Mouse (Mus musculus) embryonic facial prominence, embryonic 14.5 days (tissue): ENCODE data around the gene Fbrs. TPM values are rescaled to one million over a fixed set of nuclear protein-coding genes. Genes with fewer than 3 reads are reported as not detected.
"Not testable (repeated sequence)": the region's sequence is repeated elsewhere in the genome, so short reads cannot be mapped to it uniquely, and the experiment has no call there.

ENCODE experiments used
- ATAC-seq: fragments of 200-750 bp; cut with Nextera tagmentation; 2 replicates; pipeline ENCODE4 v1.8.0; 2017; ENCODE audit warnings: low read depth, moderate number of reproducible peaks, moderate TSS enrichment
- DNase-seq: peaks from one replicate; pipeline ENCODE4 v3.0.0-alpha.2; 2015; ENCODE audit warnings: low spot score
- H3K27ac ChIP-seq: fragments of 300-500 bp; sonication (generic); replicated peaks from 2 replicates; pipeline ENCODE4 v1.5.1; 2014; ENCODE audit warnings: low read depth, mild to moderate bottlenecking, low read length, moderate library complexity
- H3K27me3 ChIP-seq: fragments of 300-500 bp; sonication (generic); replicated peaks from 2 replicates; pipeline ENCODE4 v1.6.1; 2014; ENCODE audit warnings: low read length; ENCODE audit not compliant: control insufficient read depth, insufficient read depth
- H3K36me3 ChIP-seq: fragments of 300-500 bp; sonication (generic); 2 replicates; pipeline ENCODE4 v1.6.1; 2014; ENCODE audit warnings: low read length, mixed read lengths; ENCODE audit not compliant: control insufficient read depth, insufficient read depth
- H3K4me1 ChIP-seq: fragments of 300-500 bp; sonication (generic); 2 replicates; pipeline ENCODE4 v1.6.1; 2014; ENCODE audit warnings: antibody characterized with exemption, low read length; ENCODE audit not compliant: control insufficient read depth, insufficient read depth
- H3K4me2 ChIP-seq: fragments of 300-500 bp; sonication (generic); 2 replicates; pipeline ENCODE4 v1.6.1; 2014; ENCODE audit warnings: low read depth, mild to moderate bottlenecking, low read length, moderate library complexity, mixed read lengths
- H3K4me3 ChIP-seq: fragments of 300-500 bp; sonication (generic); 2 replicates; pipeline ENCODE4 v1.5.1; 2014; ENCODE audit warnings: low read depth, mild to moderate bottlenecking, low read length
- H3K9ac ChIP-seq: fragments of 300-500 bp; sonication (generic); 2 replicates; pipeline ENCODE4 v1.6.1; 2014; ENCODE audit warnings: low read depth, mild to moderate bottlenecking, low read length, moderate library complexity, mixed read lengths
- H3K9me3 ChIP-seq: fragments of 300-500 bp; sonication (generic); 2 replicates; pipeline ENCODE4 v1.6.1; 2016; ENCODE audit warnings: low read length; ENCODE audit not compliant: control insufficient read depth
- WGBS: fragments of 180-500 bp; shearing (Covaris S2); extraction: QIAGEN DNeasy Blood & Tissue Kit; methylation state at CpG from one replicate; pipeline ENCODE4 v1.1.7; 2014; 5-methylcytosine and 5-hydroxymethylcytosine counted together
- polyA plus RNA-seq: library from polyadenylated mRNA; unstranded; fragments of >200 nt; fragmentation: Nextera tagmentation; extraction: Ambion mirVana; gene quantifications from 2 replicates; pipeline ENCODE4 v1.2.1, GENCODE M21; 2014

The Fbrs gene
- polyA plus RNA-seq, 1 experiment from 2014 or later, result 15.0 TPM

DNA sequence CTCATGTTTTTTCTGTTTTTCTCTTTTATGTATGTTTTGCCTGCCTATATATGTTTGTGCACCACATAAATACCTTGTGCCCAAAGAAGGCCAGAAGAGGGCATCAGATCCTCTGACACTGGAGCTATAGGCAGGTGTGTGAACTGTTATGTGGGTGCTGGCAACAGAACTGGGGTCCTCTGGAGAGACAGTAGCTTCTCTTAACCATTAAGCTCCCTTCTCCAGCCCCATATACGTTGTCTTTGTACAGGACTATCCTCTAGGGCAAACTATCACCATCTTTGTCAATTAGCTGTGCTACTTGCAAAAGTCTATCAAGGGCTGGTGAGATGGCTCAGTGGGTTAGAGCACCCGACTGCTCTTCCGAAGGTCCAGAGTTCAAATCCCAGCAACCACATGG is 29.3 kb downstream of the Fbrs start:
- Histone ChIP-seq H3K27me3 (no peaks in the 10 kb centered on the region), H3K4me1 (peaks cover 3% of the 10 kb centered on the region; the same call in 1 of the 2 replicates), H3K9ac (no peak overlapping the region), H3K9me3 (no peaks in the 10 kb centered on the region), H3K27ac (no peak overlapping the region), H3K4me2 (no peak overlapping the region), H3K4me3 (no peak overlapping the region), H3K36me3 (no peaks in the 10 kb centered on the region)
- 96% methylated on average over 3 of the region's 3 CpGs for WGBS
- no peak for DNase-seq
- no peak for ATAC-seq

DNA sequence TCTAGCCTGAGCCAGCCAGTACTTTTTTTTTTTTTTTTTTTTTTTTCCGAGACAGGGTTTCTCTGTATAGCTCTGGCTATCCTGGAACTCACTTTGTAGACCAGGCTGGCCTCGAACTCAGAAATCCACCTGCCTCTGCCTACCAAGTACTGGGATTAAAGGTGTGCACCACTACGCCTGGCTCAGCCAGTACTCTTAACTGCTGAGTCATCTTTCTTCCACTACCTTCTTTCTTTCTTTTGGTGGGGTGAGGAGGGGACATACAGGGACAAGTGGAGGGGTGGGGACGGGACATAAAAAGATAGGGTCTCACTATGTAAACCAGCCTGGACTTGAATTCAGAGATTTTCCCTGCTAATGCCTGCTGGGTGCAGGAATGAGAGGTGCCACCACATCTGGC is 30.8 kb downstream of the Fbrs start:
- not testable (repeated sequence) for H3K4me1 ChIP-seq, H3K9ac ChIP-seq, H3K27me3 ChIP-seq, H3K9me3 ChIP-seq, H3K4me3 ChIP-seq, H3K36me3 ChIP-seq, H3K27ac ChIP-seq, H3K4me2 ChIP-seq, ATAC-seq, DNase-seq
- 88% methylated on average over 3 of the region's 4 CpGs for WGBS

DNA sequence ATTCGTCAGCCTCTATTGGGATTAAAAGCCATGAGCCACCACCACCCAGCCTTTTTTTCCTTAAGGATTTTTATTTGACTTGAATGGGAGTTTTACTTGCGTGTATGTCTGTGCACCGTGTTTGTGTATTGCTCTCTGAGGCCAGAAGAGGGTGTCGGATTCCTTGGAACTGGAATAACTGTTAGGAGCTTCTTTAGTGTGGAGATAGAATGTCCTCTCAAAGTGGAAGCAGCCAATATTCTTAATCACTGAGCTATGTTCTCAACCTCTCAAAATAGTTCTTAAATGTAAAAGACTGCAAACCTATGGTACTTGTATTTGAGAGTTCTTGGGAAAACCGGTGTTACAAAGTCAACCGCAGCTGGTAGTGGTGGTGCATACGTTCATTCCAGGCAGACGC is 32.2 kb downstream of the Fbrs start:
- Histone ChIP-seq H3K36me3 (peaks cover 23% of the 10 kb centered on the region), H3K27me3 (no peaks in the 10 kb centered on the region), H3K27ac (peak overlapping the region; percentile 96), H3K4me2 (peak overlapping the region; percentile 58), H3K9ac (peak overlapping the region; percentile 91), H3K4me1 (peaks cover 3% of the 10 kb centered on the region; the same call in 1 of the 2 replicates), H3K4me3 (peak overlapping the region; percentile 83), H3K9me3 (no peaks in the 10 kb centered on the region)
- WGBS, result 26% methylated on average over 8 of the region's 8 CpGs
- no peak for ATAC-seq
- peak; percentile 50 for DNase-seq

DNA sequence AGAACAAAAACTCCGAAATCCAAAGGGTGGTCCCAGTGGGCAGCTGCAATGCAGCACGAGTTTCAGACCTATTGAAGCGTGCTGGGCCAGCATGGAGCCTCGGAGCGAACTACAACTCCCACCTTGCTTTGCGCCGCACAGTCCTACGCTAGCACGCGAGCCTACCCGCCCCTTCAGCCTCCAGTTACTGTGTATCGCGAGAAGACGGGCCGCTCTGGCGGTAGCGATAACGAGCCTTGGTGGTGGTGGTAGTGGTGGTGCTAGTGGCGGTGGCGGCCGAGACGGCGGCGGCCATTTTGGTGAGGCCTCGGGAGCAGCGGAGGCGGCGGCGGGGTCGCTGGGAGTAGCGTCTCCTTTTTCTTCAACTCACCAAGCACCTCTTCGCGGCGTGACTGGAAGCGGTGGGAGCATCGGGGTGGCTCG is 32.8 kb downstream of the Fbrs start, which contains the start of gene Srcap:
Srcap (plus strand) TSS at position 176 of the 423 bp plus-strand sequence.
- peaks cover 29% of the 10 kb centered on the region for H3K36me3 ChIP-seq
- peak within 1 kb of the TSS; percentile 91 for H3K9ac ChIP-seq
- no peaks in the 10 kb centered on the region for H3K9me3 ChIP-seq
- peak within 1 kb of the TSS; percentile 96 for H3K27ac ChIP-seq
- H3K4me2 ChIP-seq, result peak within 1 kb of the TSS; percentile 58
- DNase-seq (peak; percentile 99), ATAC-seq (peak; percentile 98)
- WGBS, result under 1% methylated on average over 27 of the region's 37 CpGs
- peak within 1 kb of the TSS; percentile 83 for H3K4me3 ChIP-seq
- H3K4me1 ChIP-seq, result peaks cover 3% of the 10 kb centered on the region; the same call in 1 of the 2 replicates
- no peaks in the 10 kb centered on the region for H3K27me3 ChIP-seq

DNA sequence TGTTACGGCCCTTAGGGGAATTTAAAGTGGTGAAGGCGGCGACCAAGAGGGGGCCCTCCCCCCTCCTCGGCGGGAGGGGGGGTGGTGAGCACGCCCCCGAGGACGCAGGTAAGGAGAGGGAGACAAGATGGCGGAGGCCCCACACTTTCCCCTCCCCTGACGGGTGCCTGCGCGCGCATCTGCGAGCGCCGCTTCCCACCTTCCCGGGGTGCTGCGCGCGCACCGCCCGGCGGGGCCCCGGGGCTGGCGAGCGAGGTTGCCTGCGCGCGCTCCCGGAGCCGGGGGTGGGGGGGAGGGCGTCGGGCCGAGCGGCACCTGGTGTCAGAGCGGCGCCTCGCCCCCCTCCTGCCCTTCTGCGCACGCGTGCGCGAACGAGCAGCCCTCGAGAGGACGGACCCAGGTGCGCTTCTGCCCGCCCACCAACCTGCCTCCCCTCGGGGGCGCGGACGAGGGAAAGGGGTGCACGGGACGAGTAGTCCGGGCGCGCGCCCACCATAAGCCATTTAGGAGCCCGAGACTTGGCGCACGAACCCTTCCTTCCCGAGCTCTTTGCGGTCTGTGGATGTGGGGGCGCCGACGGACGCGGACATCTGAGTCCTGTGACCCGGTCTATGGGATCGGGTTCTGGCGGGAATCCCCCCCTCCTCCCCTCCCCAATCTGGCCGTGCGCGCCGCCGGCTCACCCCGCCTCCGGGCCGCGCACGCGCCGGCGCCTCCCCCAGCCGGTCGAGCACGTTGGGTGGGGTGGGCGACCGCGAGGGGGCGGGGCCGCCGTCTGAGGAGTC is 33.4 kb downstream of the Fbrs start:
- Histone ChIP-seq H3K4me3 (peak overlapping the region; percentile 83), H3K27ac (peak overlapping the region; percentile 96), H3K4me1 (peaks cover 3% of the 10 kb centered on the region; the same call in 1 of the 2 replicates), H3K36me3 (peaks cover 35% of the 10 kb centered on the region), H3K27me3 (no peaks in the 10 kb centered on the region), H3K9ac (peak overlapping the region; percentile 91), H3K4me2 (peak overlapping the region; percentile 58), H3K9me3 (no peaks in the 10 kb centered on the region)
- peak; percentile 80 for ATAC-seq
- 0% methylated on average over 27 of the region's 93 CpGs for WGBS
- peak; percentile 95 for DNase-seq

DNA sequence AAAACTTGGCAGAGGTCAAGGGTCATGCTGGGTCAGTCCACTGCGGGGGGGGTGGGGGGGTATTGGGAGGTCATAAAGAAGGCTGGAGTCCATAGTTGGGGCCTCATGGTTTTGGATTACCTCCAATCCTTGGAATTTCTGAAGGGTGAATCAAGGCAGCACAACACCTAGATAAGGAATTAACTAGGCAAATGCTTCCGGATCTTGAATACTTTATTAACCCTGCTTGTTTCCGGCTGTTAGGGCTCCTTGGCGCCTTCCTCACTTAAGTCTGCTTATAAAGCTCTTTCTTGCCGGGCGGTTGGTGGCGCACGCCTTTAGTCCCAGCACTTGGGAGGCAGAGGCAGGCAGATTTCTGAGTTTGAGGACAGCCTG is 34.0 kb downstream of the Fbrs start:
- WGBS, result 47% methylated on average over 8 of the region's 8 CpGs
- H3K4me1 ChIP-seq, result peaks cover 3% of the 10 kb centered on the region; the same call in 1 of the 2 replicates

DNA sequence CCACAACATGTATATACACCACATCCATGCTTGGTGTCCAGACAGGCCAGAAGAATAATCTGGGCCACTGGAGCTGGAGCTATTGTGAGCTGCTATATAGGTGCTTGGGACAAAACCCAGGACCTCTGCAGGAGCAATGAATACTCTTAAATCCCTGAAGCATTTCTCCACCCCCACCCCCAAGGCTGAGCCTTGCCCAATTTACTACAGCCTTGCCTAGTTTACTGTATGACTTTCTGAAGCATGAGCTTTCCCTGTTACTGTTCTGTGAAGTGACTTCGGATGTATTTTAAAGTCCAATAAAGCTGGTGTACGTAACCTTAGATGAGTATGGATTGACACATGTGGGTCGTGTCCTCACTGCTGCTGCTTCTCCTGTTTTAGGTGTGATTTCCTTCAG is 34.8 kb downstream of the Fbrs start:
- DNase-seq (no peak), ATAC-seq (no peak)
- H3K27me3 ChIP-seq, result no peaks in the 10 kb centered on the region
- H3K36me3 ChIP-seq, result peaks cover 48% of the 10 kb centered on the region
- WGBS, result 73% methylated on average over 3 of the region's 3 CpGs
- H3K4me2 ChIP-seq, result peak overlapping the region; percentile 58
- no peaks in the 10 kb centered on the region for H3K9me3 ChIP-seq
- no peak overlapping the region for H3K27ac ChIP-seq
- H3K4me3 ChIP-seq, result peak overlapping the region; percentile 83
- peaks cover 3% of the 10 kb centered on the region; the same call in 1 of the 2 replicates for H3K4me1 ChIP-seq
- H3K9ac ChIP-seq, result no peak overlapping the region

More for the DNA sequence above, 34.0 kb downstream of the Fbrs start:
- DNase-seq (no peak), ATAC-seq (no peak)
- Histone ChIP-seq H3K4me3 (peak overlapping the region; percentile 83), H3K9me3 (no peaks in the 10 kb centered on the region), H3K36me3 (peaks cover 41% of the 10 kb centered on the region), H3K27ac (peak overlapping the region; percentile 96), H3K4me2 (peak overlapping the region; percentile 58), H3K27me3 (no peaks in the 10 kb centered on the region), H3K9ac (peak overlapping the region; percentile 91)

DNA sequence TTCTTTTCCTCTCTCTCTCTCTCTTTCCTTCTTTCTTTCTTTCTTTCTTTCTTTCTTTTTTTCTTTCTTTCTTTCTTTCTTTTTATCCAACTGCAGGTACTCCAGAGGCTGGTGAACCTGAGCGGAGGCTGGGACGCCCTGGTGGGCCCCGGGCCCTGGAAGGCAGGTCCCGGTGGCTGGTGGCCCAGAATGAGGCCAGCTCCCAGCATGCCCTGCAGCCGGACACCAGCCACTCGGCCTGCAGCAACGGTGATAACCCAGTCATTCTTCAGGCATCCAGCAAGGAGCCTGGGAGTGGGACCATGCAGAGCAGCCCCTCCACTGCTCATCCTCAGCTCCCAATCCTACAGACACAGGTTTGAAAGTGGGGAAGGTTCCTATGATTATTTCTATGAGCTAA is 36.8 kb downstream of the Fbrs start:
- WGBS, result 91% methylated on average over 7 of the region's 7 CpGs
- peaks cover 3% of the 10 kb centered on the region; the same call in 1 of the 2 replicates for H3K4me1 ChIP-seq

More for the DNA sequence above, 36.8 kb downstream of the Fbrs start:
- Histone ChIP-seq H3K36me3 (peaks cover 65% of the 10 kb centered on the region), H3K4me2 (no peak overlapping the region), H3K4me3 (no peak overlapping the region), H3K9me3 (no peaks in the 10 kb centered on the region), H3K27ac (no peak overlapping the region), H3K27me3 (no peaks in the 10 kb centered on the region), H3K9ac (no peak overlapping the region)
- DNase-seq (no peak), ATAC-seq (no peak)
